Mouse (Mus musculus) limb, embryonic 14.5 days (tissue): ENCODE measurements around the gene Tnk1. TPM values are rescaled to one million over a fixed set of nuclear protein-coding genes. Genes with fewer than 3 reads are reported as not detected.
A peak's percentile ranks its signal among the peaks of the same experiment; 100 is the strongest.

Source experiments
- ATAC-seq: fragments of 200-750 bp; cut with Nextera tagmentation; 2 replicates; pipeline ENCODE4 v1.8.0; 2017; ENCODE audit warnings: low read depth, moderate number of reproducible peaks, moderate TSS enrichment; ENCODE audit not compliant: low FRiP score
- DNase-seq: peaks from one replicate; pipeline ENCODE4 v3.0.0-alpha.2; 2015; ENCODE audit warnings: low spot score
- H3K27ac ChIP-seq: fragments of 300-500 bp; sonication (generic); replicated peaks from 2 replicates; pipeline ENCODE4 v1.5.1; 2014; ENCODE audit warnings: low read depth, mild to moderate bottlenecking, low read length, moderate library complexity, mixed read lengths
- H3K27me3 ChIP-seq: fragments of 300-500 bp; sonication (generic); 2 replicates; pipeline ENCODE4 v1.6.1; 2014; ENCODE audit warnings: low read length, mixed read lengths; ENCODE audit not compliant: control insufficient read depth, insufficient read depth
- H3K36me3 ChIP-seq: fragments of 300-500 bp; sonication (generic); 2 replicates; pipeline ENCODE4 v1.6.1; 2014; ENCODE audit warnings: mild to moderate bottlenecking, low read length, moderate library complexity, mixed read lengths; ENCODE audit not compliant: control insufficient read depth, insufficient read depth
- H3K4me1 ChIP-seq: fragments of 300-500 bp; sonication (generic); 2 replicates; pipeline ENCODE4 v1.6.1; 2014; ENCODE audit warnings: antibody characterized with exemption, low read length, mixed read lengths; ENCODE audit not compliant: control insufficient read depth, insufficient read depth
- H3K4me2 ChIP-seq: fragments of 300-500 bp; sonication (generic); replicated peaks from 2 replicates; pipeline ENCODE4 v1.6.1; 2014; ENCODE audit warnings: low read depth, mild to moderate bottlenecking, low read length, moderate library complexity; ENCODE audit not compliant: severe bottlenecking
- H3K4me3 ChIP-seq: fragments of 300-500 bp; sonication (generic); replicated peaks from 2 replicates; pipeline ENCODE4 v1.5.1; 2014; ENCODE audit warnings: low read length
- H3K9ac ChIP-seq: fragments of 300-500 bp; sonication (generic); 2 replicates; pipeline ENCODE4 v1.6.1; 2014; ENCODE audit warnings: mild to moderate bottlenecking, low read depth, low read length, moderate library complexity; ENCODE audit not compliant: severe bottlenecking
- H3K9me3 ChIP-seq: fragments of 300-500 bp; sonication (generic); 2 replicates; pipeline ENCODE4 v1.6.1; 2016; ENCODE audit warnings: low read length; ENCODE audit not compliant: control insufficient read depth
- POLR2A ChIP-seq: fragments of 200-500 bp; IDR thresholded peaks from 2 replicates; pipeline ENCODE4 v1.8.0; 2012; ENCODE audit warnings: inconsistent platforms, mild to moderate bottlenecking, moderate library complexity, borderline replicate concordance; ENCODE audit not compliant: insufficient read depth, insufficient read length; ENCODE audit errors: extremely low read depth
- WGBS: fragments of 180-500 bp; shearing (Covaris S2); extraction: QIAGEN DNeasy Blood & Tissue Kit; methylation state at CpG from one replicate; pipeline ENCODE4 v1.1.7; 2014; 5-methylcytosine and 5-hydroxymethylcytosine counted together
- polyA plus RNA-seq, 2 experiments: library from polyadenylated mRNA; depleted of rRNA in 1 of 2; stranded (reverse) in 1 of 2; unstranded in 1 of 2; fragments of >200 nt; fragmentation: Nextera tagmentation in 1 of 2; extraction: Ambion mirVana in 1 of 2; gene quantifications; 2 replicates each; pipeline versions ENCODE4 v1.2.1 to v1.2.3; 2012 to 2014

Gene Tnk1
- polyA plus RNA-seq, 2 experiments, result 2.8 to 3.3 TPM

GRCm38 (mm10) chr11:69878399-69878798 lies 19.9 kb upstream of the Tnk1 start:
- peaks cover 26% of the 10 kb centered on the region for H3K4me1 ChIP-seq
- WGBS, result 82% methylated on average over 3 of the region's 3 CpGs
- H3K27me3 ChIP-seq, result no peaks in the 10 kb centered on the region
- no peak overlapping the region for H3K27ac ChIP-seq
- DNase-seq, result no peak
- H3K4me2 ChIP-seq, result 0 out of 2 replicates have a peak overlapping the region, but pooled peaks have one; percentile 5
- no peaks in the 10 kb centered on the region for H3K36me3 ChIP-seq
- no peak for TF ChIP-seq POLR2A
- H3K9ac ChIP-seq, result no peak overlapping the region
- H3K4me3 ChIP-seq, result no peak overlapping the region
- no peak for ATAC-seq
- H3K9me3 ChIP-seq, result no peaks in the 10 kb centered on the region

GRCm38 (mm10) chr11:69877878-69878277 lies 19.3 kb upstream of the Tnk1 start, which contains the start of gene Tmem95:
Tmem95 (minus strand) TSS chr11:69878018.
- DNase-seq (no peak), ATAC-seq (no peak)
- Histone ChIP-seq H3K9ac (peak within 1 kb of the TSS; percentile 34), H3K27ac (no peak within 1 kb of the TSS), H3K4me3 (peak within 1 kb of the TSS; percentile 19), H3K36me3 (no peaks in the 10 kb centered on the region), H3K4me2 (peak within 1 kb of the TSS; percentile 27; the same call in 1 of the 2 replicates), H3K9me3 (no peaks in the 10 kb centered on the region), H3K4me1 (peaks cover 26% of the 10 kb centered on the region), H3K27me3 (no peaks in the 10 kb centered on the region)
- TF ChIP-seq POLR2A, result no peak
- 90% methylated on average over 11 of the region's 11 CpGs for WGBS

GRCm38 (mm10) chr11:69876867-69877266 lies 18.3 kb upstream of the Tnk1 start:
- Histone ChIP-seq H3K9me3 (no peaks in the 10 kb centered on the region), H3K4me1 (peaks cover 26% of the 10 kb centered on the region), H3K27ac (0 out of 2 replicates have a peak overlapping the region, but pooled peaks have one; percentile 38), H3K9ac (peak overlapping the region; percentile 34), H3K27me3 (no peaks in the 10 kb centered on the region), H3K4me3 (peak overlapping the region; percentile 19), H3K4me2 (peak overlapping the region; percentile 27; the same call in 1 of the 2 replicates), H3K36me3 (no peaks in the 10 kb centered on the region)
- WGBS, result 1% methylated on average over 11 of the region's 12 CpGs
- DNase-seq (peak; percentile 81), ATAC-seq (no peak)
- TF ChIP-seq POLR2A, result no peak

- no peaks in the 10 kb centered on the region for H3K9me3 ChIP-seq
Observed at GRCm38 (mm10) chr11:69876186-69876585, 17.7 kb upstream of the Tnk1 start.

GRCm38 (mm10) chr11:69872451-69872850 lies 13.9 kb upstream of the Tnk1 start:
- H3K4me3 ChIP-seq, result no peak overlapping the region
- no peak overlapping the region for H3K9ac ChIP-seq
- H3K4me1 ChIP-seq, result peaks cover 7% of the 10 kb centered on the region; the same call in 1 of the 2 replicates
- no peak for TF ChIP-seq POLR2A
- H3K9me3 ChIP-seq, result no peaks in the 10 kb centered on the region
- WGBS, result 75% methylated on average over 4 of the region's 4 CpGs
- H3K27ac ChIP-seq, result no peak overlapping the region
- H3K36me3 ChIP-seq, result no peaks in the 10 kb centered on the region
- no peak for DNase-seq
- H3K4me2 ChIP-seq, result no peak overlapping the region
- no peaks in the 10 kb centered on the region for H3K27me3 ChIP-seq
- no peak for ATAC-seq

More at GRCm38 (mm10) chr11:69876186-69876585, 17.7 kb upstream of the Tnk1 start:
- WGBS, result 66% methylated on average over 7 of the region's 7 CpGs
- H3K4me2 ChIP-seq, result no peak overlapping the region
- DNase-seq (peak; percentile 58), ATAC-seq (no peak)
- H3K9ac ChIP-seq, result no peak overlapping the region
- no peak for TF ChIP-seq POLR2A
- H3K27me3 ChIP-seq, result no peaks in the 10 kb centered on the region
- peak overlapping the region; percentile 38 for H3K27ac ChIP-seq
- H3K4me3 ChIP-seq, result no peak overlapping the region
- H3K4me1 ChIP-seq, result peaks cover 22% of the 10 kb centered on the region
- H3K36me3 ChIP-seq, result no peaks in the 10 kb centered on the region
